Mouse (Mus musculus): ENCODE results near the gene Ccl5.
"Not testable (repeated sequence)": the region's sequence is repeated elsewhere in the genome, so short reads cannot be mapped to it uniquely, and the experiment has no call there.

The Ccl5 gene

DNA sequence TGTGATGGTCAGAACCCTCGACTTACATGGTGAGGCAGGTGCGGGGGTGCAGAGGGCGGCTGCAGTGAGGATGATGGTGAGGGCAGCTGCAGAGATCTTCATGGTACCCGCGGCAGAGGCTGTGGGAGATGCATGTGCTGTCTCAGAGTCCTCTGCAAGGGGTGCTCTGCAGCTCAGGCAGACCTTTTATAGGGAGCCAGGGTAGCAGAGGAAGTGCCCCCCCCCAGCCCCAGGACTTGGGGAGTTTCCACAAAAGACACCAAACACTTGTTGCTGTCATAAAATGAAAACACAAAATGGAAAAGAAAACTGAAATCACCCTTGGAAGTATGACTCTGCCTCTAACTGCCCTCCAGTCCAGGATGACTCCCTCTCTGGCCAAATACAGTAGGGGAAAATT, at the start of gene Ccl5:
Gene Ccl5 (minus strand): TSS at position 159 of the 400 bp plus-strand sequence.
- DNase-seq (ENCODE audit: extremely low read depth, low read depth, low spot score): no peak

DNA sequence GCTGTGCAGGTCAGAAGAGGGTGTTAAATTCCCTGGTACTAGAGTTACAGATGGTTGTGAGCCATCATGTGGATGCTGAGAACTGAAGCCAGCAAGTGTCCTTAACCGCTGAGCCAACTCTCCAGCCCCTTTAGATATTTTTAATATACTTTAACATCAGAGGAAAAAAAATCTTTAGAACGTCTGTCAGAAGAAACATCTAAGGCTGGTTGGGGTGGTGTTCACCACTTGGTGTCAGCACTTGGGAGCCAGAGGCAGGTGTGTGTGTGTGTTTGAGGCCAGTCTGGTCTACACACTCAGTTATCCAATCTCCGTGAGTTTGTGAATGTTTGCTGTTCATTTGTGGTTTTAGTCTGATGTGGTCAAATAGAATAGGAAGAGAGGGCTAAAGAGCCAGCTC, 48.7 kb upstream of the Ccl5 start:
- DNase-seq (ENCODE audit: extremely low read depth, low read depth, low spot score): no peak

DNA sequence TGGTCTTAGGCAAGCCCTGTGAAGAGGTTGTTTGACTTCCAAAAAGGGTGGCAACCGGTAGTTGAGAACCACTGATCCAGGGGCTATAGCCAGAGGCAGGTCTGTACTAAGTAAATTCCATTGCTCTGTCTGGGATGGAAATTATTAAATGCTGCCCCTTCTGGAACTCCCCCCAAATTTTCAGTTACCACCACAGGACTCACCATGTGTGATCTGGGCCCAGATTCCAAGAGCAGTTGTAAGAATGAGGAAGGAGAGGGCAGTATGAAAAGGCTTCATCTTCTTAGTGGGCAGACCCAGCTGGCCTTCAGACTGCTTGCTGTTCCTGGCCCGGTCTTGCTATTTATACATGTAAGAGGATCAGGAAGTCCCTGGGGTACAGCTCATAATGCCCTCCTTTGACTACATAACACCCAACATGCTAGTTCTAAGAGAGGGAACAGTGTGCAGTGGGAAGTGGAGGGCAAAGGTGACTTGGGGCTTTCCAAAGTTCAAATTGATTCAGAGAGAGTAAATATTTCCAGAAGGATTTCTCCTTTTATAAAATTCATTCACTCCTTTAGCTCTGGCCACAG, 48.0 kb upstream of the Ccl5 start, which contains the start of gene Ccl9:
Gene Ccl9 (minus strand): TSS at position 451 of the 575 bp plus-strand sequence.
- no peak for DNase-seq (ENCODE audit: extremely low read depth, low read depth, low spot score)

DNA sequence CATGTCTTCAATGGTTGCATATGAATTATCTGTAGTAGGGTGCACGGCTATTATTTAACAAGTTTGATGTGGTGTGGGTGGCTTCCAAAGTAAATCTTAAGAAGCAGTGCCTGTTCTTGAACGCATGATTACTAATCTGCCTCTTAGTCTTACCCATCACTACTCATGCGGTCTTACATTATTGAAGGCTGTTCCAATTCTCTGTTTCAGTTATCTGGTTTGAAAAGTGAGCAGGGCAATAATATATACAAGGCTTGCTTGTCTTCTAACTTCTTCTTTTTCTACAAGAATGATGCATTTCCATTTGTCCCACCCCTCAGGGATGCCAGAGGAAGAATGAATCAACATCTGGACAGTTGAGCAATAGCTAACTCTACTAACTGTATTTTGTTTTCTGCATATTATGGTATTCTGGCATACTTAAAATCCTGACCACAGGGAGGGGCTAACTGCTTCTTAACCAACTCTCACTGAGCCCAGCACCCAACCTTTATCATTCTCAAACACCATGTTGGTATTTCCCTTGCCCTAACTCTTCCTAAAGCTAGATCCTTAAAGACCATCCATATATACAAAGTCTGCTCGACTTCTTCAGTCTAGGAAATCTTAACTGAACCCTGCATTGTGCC, 46.7 kb upstream of the Ccl5 start:
- no peak for DNase-seq (ENCODE audit: extremely low read depth, low read depth, low spot score)

DNA sequence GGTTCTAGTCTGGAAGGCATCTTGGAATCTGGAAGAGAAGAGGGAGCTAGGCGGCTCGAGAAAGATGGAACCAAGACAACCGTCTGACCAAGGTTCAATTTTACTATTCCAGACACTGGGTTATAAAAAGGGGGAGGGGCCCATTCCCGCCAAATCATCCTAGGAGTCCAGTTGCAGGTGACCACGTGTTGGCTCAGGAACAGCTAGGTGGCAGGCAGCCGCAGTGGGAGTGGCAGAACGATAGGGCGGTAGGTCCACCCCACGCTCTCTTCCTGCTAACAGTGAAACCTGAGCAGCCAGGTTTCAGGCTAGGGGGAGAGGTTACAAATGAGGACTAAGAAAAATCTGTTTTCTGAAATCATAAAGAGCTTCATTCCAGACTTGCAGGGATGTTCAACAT, 42.5 kb upstream of the Ccl5 start:
- DNase-seq (ENCODE audit: extremely low read depth, low read depth, low spot score): no peak

DNA sequence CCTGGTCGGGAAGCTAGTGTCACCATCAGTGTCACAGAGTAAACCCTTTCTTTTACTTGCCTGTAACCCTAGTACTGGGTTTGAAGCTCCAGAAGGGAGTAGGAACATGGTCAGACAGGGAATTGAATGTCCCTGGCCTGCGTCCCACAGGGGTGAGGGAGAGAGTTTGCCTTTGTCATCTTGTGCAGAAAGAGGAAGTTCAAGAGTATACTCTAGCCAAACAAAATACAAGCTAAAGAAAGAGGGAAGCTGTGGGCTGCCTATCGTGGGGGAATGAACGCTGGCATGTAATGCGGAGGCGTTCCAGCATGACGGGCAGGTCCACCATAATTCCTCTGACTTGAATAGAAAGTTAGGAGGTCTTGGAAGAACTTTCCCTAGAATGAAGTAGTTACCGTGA, 41.9 kb upstream of the Ccl5 start:
- DNase-seq (ENCODE audit: extremely low read depth, low read depth, low spot score): no peak

DNA sequence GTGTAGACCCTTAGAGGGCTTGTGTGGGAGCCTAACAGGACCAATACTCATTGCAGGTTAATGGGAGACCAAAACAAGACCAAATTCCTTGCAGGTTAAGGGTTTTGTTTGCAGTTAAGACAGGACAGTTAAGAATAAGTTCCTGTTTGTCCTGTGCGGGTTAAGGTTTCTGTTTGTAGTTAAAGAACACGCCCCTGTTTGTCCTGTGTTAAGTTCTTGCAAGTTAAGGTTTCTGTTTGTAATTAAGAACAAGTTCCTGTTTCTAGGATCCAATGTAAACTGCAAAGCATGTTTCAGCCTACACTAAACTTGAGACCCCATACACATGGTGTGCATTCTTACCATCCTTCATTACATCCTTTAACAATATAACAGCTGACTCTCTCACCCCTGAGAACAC, 39.9 kb upstream of the Ccl5 start:
- DNase-seq (ENCODE audit: extremely low read depth, low read depth, low spot score): no peak

DNA sequence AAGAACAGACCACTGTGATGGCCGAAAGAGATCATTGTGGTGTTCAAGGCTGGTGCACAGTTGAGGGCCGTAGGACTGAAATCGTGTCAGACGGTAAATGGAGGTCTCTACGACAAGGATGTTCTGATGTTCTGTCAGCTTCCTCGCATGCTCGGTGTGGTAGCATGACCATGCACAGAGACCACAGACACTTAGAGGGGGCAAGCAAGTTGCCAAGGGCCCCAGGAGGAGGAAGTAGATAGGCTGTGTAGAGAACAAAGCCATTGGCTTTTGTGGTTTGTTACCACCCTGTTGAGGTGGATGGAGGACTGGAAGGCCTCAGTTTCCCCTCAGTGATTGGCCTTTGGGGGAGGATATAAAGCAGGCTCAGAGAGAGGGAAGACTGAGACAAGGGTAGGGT, 38.9 kb upstream of the Ccl5 start:
- DNase-seq (ENCODE audit: extremely low read depth, low read depth, low spot score): no peak

DNA sequence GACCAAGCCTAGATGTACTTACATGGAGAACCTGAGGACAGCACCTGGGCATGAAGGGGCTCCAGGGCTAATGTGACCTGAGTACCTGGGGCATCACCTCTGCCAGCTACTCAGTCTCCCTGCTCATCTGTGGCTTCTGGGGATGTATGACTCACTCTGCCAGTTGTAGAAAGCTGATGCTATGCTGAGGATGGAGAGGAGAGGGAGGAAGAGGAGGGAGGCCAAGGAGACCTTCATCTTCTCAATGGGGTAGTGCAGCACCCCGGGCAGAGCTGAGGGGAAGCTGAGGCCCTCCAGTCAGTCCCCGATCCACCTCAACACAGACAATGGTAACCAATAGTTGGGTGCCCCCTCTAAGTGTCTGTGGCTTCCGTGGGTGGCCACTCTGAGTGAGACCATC, 38.5 kb upstream of the Ccl5 start:
- DNase-seq (ENCODE audit: extremely low read depth, low read depth, low spot score): no peak

DNA sequence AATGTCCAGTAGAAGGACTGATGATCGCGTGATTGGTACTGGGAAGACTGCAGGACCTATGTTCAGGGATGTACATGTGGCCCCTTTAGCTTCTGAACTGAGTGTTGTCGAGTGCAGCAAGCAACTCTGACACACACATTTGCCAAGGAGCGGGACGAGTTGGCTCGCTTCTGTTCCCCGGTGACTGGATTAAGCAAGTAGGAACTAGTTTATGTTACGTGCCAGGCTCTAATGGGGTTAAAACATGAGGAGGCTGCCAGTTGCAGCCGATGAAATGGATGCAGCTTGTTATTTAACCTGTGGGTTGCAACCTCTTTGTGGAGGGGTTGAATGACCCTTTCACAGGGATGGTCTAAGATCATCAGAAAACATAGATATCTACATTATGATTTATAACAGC, 37.7 kb upstream of the Ccl5 start:
- DNase-seq (ENCODE audit: extremely low read depth, low read depth, low spot score): no peak

DNA sequence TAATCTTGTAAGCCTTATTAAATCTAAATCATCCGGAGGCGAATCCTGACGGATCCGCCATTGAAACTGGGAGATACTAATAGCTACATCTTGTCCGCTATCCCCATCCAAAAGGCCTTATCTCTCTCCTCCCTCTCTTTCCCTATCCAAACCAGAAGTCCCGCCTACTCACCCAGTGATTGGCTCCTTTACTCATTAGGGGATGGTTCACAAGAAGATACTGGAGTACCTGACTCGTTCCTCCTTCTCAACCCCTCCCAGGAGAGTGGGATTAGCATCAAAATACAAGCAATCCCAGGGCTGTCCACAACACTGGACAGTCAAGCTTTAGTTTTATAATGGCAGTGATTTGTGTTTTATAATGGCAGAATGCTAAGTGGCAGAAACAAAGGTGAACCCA, 37.0 kb upstream of the Ccl5 start:
- DNase-seq (ENCODE audit: extremely low read depth, low read depth, low spot score): no peak

DNA sequence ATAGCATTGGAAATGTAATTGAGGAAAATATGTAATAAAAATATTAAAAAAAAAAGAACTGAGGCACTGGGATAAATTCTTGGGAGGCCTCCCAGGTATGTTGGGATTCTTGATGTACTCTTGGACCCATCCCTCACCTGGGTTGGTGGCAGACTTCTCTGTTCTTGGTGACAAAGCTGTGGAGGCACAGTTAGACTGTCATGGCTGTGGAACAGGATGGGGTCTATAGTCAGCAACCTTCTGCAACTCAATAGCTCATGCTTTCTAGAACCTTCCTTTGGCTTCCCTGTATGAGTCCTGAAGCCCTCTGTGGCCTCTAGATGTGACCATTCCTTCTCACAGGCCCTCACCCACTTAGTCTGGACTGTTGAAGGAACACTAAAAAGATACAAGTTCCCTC, 36.3 kb upstream of the Ccl5 start:
- DNase-seq (ENCODE audit: extremely low read depth, low read depth, low spot score): no peak

DNA sequence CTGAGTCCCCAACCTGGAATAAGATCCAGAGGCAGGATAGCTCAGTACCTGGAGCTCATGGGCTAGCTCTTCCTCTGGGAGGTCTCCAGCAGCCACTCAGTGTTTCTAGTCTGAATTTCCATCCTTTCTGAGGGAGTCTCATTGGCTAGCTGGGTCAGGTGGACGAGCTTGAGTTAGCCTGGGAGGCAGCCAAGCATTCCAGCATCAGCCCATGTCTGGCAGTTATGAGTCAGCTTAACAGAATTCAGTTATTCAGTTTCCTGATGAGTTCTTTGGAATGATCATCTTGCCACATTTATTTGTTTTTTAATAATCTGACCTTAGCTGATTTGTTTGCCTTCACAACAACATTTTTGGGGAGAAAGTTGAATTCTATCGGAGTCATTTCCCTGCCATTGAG, 33.4 kb upstream of the Ccl5 start:
- DNase-seq (ENCODE audit: extremely low read depth, low read depth, low spot score): no peak

DNA sequence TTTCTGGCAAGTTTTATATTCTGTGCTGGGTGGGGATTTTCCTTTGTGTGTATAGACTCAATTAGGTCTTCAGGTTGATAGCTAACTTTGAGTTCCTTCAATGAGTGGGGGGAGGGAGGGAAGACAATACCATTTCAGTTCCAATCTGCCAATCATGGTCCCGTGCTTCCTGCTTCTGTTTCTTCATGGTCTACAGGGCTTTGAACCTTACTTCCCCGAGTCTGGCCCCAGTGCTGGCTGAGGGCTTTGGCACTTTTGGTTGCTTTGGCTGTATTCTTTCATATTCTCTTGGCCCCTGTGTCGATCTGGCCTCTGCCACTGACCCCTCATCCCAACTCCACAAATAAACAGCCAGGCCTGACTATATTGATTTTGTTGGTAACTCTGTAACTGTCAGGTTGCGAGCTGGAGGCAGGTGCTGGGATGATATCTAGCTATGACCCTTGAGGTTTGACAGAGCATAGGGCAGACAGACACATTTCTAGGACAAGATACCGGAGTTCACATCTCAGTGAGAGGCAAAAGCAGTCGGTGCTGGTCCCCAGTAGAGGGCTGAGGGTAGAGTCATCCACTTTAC, 32.1 kb upstream of the Ccl5 start:
- DNase-seq (ENCODE audit: extremely low read depth, low read depth, low spot score): no peak

DNA sequence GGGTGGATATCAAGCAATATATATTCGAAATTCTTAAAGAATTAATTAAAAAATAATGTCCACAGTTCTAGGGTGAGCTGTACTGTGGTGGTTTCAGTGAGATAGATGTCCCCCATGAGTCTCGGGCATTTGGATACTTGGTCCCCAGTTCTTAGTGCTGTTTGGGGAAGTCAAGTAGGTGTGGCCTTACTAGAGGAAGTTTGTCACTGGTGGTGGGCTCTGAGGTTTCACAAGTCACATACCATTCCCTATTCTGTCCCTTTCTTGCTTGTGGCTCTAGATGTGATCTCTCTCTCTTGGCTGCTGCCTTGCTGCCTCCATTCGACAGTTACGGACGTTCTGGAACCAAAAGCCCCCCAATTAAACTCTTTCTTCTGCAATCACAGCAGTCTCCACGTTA, 30.1 kb upstream of the Ccl5 start:
- DNase-seq (ENCODE audit: extremely low read depth, low read depth, low spot score): no peak

DNA sequence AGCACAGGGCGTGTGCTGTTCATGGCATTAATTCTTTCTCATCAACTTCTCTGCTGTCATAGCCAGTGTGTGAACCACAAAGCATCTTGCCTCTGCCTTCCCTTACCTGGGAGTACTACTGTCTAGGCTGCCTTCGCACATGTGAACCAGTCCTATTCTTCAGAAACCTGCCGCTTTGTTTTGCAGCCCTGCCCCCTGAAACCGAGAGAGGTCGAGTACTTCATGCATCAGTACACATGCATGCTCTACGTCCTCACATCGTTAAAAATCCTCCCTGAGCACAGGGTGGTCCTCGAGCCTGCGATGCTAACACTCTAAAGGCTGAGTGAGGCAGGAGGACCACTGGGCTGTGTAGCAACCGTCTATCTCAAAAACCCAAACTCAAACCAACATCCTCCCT, 26.8 kb upstream of the Ccl5 start:
- DNase-seq (ENCODE audit: extremely low read depth, low read depth, low spot score): no peak

DNA sequence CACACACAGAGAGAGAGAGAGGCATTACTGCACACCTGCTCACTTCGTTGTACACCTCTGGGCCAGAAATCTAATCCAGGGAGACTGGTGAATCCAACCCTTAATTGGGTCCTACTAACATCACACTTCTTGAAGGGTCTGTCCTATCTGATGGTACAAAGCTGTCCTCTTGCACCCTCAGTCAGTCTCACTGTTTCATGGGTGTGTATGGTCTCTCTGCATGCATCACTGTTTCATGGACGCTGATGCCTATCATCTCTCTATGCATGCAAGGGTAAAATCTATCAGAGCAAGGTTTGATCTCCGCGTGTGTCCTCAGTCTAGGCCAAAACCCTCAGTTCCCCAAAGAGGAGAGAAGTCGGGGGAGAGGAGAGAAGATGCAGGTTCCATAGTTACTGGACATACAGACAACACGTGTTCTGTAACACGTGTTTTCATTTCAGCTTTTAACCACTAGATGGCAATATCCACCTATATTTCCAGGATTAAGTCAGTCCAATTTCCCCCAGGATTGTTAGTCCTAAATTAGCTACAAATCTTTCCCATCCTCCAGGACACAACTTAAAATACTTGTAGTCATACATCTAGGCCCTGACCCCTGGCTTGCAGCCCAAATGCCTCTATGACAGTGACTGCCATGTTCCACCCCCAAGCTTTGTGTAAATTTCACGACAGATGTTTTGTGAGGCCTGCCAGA, 25.9 kb upstream of the Ccl5 start:
- DNase-seq (ENCODE audit: extremely low read depth, low read depth, low spot score): no peak

DNA sequence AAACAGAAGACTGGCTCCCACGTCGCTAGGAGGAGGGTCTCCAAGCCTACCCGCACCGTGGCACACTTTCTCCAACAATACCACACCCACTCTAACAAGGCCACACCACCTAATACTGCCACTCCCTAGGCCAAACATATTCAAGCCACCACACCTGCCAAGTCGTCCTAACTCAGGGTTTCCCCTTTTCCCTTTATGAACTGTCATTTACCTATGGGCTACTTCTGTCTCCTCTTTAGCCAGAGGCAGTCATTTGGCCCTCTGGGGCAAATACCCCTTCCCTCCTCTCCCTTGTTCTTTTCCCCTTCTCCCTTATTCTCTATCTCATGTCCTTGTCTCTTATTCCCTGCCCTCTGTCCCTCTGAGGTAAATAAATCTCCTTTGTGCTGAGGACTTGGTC, 21.4 kb upstream of the Ccl5 start:
- DNase-seq (ENCODE audit: extremely low read depth, low read depth, low spot score): no peak

DNA sequence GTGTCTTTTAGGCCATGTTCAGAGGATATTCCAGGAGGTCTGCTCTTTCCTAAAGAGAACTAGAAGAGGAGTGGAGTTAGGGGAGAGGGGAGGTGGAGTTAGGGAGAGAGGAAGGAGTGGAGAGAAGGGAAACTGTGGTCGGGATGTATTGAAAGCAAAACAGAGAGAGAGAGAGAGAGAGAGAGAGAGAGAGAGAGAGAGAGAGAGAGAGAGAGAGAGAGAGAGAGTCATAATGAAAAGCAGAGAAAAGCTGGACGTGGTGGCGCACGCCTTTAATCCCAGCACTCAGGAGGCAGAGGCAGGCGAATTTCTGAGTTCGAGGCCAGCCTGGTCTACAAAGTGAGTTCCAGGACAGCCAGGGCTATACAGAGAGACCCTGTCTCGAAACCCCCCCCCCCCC, 20.7 kb upstream of the Ccl5 start:
- not testable (repeated sequence) for DNase-seq (ENCODE audit: extremely low read depth, low read depth, low spot score)

DNA sequence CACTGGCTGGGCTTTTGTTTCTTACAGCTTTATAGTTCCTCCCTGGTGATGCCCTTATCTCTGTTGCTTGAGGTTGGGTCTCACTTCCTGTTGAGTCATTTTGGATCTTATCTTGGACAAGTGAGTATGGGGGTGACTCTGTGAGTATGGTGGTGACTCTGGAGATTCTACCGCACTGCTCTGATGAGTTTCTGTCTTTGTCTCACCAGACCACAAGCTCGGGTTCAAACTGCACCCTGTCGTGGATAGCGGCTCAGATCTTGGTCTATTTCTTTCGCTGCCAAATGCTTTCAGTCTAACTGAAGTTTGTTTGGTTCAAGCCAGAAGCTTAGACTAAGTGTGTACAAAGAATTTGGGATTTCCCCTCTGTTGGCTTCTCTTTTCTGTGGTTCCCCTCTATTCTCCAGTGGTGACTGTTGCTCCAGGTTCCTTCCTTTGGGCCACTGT, 19.9 kb upstream of the Ccl5 start:
- DNase-seq (ENCODE audit: extremely low read depth, low read depth, low spot score): no peak

DNA sequence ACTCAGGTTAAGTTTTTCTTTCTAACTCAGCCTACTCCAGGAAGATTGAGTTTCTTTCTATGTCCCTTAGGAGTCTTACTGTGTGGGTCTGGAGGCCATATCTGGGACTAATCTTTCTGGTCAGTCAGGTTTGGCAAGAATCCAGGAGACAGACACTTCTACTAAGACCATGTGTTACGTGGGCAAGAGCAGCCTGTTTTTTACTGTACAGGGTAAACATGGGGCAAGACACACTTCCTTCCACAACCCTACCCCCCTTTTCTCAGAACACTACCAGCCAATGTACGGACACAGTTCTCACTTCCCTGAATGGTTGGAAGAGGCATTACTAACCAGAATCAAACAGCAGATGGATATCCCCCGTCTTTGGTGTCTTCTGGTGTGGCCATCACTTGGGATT, 13.9 kb upstream of the Ccl5 start:
- no peak for DNase-seq (ENCODE audit: extremely low read depth, low read depth, low spot score)

DNA sequence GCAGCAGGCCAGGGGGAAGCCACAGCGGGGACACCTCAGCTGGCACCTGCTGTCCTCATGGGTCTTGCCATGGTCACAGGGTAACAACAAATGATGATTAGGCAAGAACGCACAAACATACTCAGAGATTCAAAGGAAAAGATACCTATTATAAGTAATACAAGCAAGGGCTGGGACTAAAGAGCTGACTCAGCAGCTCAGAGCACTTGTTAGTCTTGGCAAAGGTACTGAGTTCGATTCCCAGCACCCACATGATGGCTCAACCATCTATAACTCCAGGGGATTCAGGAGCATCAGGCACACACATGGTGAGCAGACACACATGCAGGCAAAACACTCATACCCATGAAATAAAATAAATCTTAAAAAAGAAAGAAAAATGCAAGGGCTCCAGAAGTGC, 11.1 kb upstream of the Ccl5 start:
- DNase-seq (ENCODE audit: extremely low read depth, low read depth, low spot score): no peak

All from fat pad, adult 2 months (tissue).